Mouse (Mus musculus): ENCODE measurements around the gene Greb1.

Gene Greb1

DNA sequence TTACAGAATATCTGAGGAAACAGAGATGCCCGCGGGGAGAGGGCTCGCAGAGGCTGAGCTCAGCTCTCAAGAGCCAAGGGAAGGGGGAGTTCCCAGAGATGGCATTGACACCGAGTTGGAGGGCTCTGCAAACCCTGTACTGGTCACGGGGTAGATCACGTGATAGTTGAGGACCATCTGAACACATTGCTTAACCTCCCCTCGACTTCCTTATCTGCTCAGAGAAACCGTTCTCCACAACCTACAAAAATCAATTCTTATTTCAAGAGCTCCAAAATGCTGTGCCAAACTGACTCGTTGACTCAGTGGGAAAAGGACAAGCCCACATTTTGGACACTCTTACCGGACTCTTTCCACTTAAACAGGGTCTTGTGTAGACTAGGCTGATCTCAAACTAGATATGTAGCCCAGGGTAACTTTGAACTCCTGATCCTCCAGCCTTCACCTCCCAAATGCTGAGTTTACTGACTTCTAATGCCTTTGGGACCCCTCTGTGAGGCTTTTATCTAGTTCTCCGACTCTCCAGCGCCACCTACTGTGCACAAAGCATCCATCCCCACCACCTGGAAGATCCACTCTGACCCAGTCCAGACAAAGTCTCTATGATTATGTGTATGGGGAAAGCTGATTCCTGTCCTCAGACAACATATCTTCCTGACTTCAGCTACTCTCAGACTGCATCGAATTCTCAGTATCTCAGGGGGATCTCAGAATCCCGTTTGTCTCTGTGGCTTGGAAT, 166.4 kb downstream of the Greb1 start:
- peak; percentile 53 for DNase-seq (ENCODE audit: low spot score)

DNA sequence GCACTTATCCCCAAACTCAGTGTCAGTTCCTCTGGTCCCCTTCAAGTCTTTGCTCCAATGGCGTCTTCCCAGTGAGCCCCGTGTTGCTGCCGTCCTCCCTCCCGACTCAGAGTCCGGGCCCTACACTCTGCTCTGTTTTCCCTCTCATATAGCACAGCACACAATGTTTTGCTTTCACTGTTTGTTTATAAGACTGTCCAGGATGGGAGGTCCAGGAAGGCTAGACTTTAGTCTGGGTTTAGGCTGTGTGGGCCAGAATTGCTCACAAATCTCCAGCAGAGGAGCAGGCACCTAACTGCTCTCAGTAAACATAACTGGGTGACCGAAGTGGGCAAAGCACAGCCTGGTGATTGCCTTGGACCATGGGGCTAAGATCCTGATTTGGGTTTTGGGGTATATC, 167.5 kb downstream of the Greb1 start:
- no peak for DNase-seq (ENCODE audit: low spot score)

DNA sequence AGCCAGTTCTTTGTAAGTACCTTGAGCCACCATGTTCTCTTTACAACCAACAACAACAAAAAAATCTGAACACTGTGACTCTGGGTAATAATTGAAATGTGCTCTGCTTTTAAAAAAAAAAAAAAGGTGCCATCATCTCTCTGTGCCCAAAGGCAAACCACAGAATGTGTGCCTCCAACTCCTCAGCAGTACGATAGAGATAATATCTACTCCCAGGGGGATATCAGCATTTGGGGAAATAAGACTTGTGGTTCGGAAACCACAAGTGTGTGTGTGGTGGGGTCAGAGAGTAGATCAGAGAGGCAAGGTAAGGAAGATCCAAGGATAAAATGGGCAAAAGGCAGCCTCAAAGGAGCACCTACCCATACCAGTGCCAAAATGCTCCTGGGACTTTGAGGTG, 169.3 kb downstream of the Greb1 start:
- DNase-seq (ENCODE audit: low spot score), result no peak

DNA sequence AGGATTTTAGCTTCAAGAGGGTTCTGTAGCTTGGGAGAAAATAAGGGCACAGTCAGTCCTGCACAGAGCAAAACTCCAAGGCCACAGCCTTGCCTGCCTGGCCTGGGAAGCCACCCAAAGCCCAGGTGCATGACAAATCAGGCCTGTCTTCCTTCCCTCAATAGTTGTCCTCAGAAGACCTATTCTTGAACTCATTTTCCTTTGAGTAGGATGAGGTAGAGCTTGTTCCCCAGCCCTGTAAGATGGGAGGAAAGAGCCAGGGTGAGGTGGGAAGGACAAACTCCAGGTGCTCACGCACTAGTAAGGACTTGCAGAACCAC, 169.9 kb downstream of the Greb1 start:
- DNase-seq (ENCODE audit: low spot score), result no peak

DNA sequence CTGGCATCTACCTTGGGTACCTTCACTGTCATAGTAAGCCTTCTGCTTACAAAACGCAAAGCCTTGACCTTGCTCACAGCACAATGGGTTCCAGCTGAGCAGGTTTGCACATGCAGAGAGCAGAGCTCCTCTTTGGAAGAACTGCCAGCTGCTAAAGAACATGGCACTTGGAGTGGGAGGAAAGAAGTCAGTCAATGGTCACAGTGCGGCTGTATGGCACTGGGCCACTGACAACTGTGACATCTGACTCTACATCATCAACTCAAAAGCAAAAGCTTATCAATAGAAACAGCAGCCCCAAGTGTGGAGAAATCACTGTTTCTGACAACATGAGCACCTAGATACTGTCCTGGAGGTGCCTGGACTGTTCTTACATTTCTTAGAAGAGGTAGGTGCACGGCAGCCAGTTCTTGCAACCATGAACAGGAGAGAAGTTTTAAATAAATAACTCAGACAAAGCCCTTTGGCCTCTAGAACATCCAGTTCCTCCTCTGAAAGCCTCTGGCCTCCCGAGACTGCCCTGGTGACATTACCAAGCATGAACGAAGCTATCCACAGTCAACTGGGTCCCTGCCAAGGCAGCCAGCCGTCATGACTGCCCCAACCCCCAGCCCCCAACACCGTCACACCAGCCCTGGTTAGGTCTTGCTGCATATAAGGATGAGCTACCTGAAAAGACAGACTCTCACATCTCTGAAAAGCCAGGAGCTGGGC, 170.4 kb downstream of the Greb1 start:
- DNase-seq (ENCODE audit: low spot score), result no peak

Data from ovary, postnatal 14 days (tissue).